Mouse (Mus musculus) layer of hippocampus, adult 2 months (tissue): Measurements from ENCODE around the gene Drosha. TPM values are rescaled to one million over a fixed set of nuclear protein-coding genes. Genes with fewer than 3 reads are reported as not detected.

ENCODE experiments used
- DNase-seq, 2 experiments: peaks; one replicate each; pipeline ENCODE4 v3.0.0; 2022; ENCODE audit warnings: low spot score in 2 of 2
- H3K27ac ChIP-seq: fragments of 200-600 bp; 2 replicates; pipeline ENCODE4 v1.8.1; 2022
- H3K4me3 ChIP-seq: fragments of 200-600 bp; 2 replicates; pipeline ENCODE4 v1.8.1; 2022; ENCODE audit warnings: mild to moderate bottlenecking
- CTCF ChIP-seq: fragments of 200-600 bp; conservative IDR thresholded peaks from 2 replicates; pipeline ENCODE4 v1.8.1; 2022; ENCODE audit warnings: antibody characterized with exemption, mild to moderate bottlenecking, moderate library complexity
- total RNA-seq, 2 experiments: library from RNA; stranded (reverse); gene quantifications; 2 replicates each; pipeline ENCODE4 v1.2.3; 2021

Drosha gene
- total RNA-seq, 2 experiments from 2014 or later, result 88.5 to 89.2 TPM

DNA sequence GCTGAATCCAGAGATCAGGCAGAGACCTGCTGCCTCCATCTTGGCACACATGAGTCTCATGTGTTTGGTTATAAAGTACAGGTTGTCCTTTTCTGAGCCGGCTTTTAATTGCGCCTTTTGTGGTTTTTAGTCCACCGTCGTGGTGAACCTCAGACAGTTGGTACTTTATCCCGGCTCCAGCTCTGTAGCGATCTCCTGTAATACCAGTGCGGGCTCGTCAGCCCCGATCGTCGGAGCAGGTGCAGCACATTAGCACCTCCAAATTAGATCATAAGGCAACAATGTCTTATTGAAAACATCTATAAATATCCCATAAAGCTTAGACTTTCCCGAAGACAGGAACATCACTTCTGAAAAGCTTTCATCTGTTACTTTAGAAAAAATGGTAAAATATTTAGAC is 53.3 kb downstream of the Drosha start:
- H3K4me3 ChIP-seq, result no peak overlapping the region
- DNase-seq, result no peak
- H3K27ac ChIP-seq, result no peak overlapping the region
- TF ChIP-seq CTCF, result no peak

GRCm38 (mm10) chr15:12878581-12878980 is 54.0 kb downstream of the Drosha start:
- DNase-seq, result no peak
- H3K27ac ChIP-seq, result no peak overlapping the region
- H3K4me3 ChIP-seq, result no peak overlapping the region
- peak; percentile 40 for TF ChIP-seq CTCF

DNA sequence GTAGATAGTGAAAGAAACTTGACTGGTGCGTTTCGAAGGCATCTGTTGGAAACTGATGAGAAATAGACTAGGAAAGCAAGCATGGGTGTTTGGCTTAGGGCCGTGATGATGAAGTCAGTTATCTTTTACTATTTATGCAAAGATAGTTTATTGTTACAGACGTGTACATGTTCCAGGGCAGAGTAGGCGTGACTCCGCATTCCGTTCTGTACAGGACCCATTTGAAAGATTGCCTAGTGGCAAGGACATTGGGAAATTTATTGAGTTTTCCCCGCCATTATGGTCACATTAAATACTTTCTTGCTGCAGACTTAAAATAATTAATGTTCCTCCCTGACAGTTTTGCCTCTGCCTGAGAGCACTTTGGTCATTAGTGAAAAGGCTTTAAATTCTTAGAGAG is 55.3 kb downstream of the Drosha start:
- H3K4me3 ChIP-seq, result no peak overlapping the region
- TF ChIP-seq CTCF, result no peak
- DNase-seq, result no peak
- no peak overlapping the region for H3K27ac ChIP-seq

DNA sequence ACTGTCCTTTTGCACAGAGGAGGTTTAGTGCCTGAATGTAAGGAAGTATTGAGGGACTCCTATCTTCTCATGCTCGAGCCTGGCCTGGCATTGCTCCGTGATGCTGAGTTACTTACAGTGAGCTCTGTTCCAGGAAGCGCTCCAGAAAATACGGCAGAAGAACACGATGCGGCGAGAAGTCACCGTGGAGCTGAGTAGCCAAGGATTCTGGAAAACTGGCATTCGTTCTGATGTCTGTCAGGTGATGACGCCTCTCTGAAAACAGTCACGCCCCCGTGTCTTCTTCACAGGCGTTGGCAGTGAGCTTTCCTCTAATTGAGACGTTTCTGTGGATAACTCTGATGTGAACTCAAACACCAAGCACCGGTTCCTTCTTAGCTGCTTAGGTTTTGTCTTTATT is 60.2 kb downstream of the Drosha start:
- Histone ChIP-seq H3K27ac (no peak overlapping the region), H3K4me3 (no peak overlapping the region)
- peak in 1 of 2 experiments; percentile 32 for DNase-seq
- TF ChIP-seq CTCF, result no peak

- TF ChIP-seq CTCF, result no peak
- no peak overlapping the region for H3K4me3 ChIP-seq
- DNase-seq, result no peak
- H3K27ac ChIP-seq, result no peak overlapping the region
Observed at GRCm38 (mm10) chr15:12885361-12885760, 60.7 kb downstream of the Drosha start.

DNA sequence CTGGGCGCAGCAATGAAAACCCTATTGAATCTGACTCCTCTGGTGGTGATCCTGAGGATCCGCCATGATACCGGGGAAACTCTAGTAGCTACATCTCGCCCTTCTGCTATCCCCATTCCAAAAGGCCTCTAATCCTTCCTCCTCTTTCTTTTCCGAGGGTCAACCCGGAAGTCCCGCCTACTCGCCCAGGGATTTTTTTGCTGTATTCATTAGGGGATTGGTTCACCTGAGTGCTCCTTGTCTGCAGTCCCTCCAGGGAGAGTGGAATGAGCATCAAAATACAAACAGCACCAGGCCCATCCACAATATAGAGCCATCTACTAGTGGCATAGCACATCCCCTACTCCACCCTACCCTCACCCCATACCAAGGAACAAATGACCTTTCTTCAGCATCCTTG is 62.6 kb downstream of the Drosha start:
- Histone ChIP-seq H3K27ac (no peak overlapping the region), H3K4me3 (no peak overlapping the region)
- no peak for TF ChIP-seq CTCF
- no peak for DNase-seq

GRCm38 (mm10) chr15:12888312-12888711 is 63.7 kb downstream of the Drosha start:
- H3K4me3 ChIP-seq, result no peak overlapping the region
- no peak for DNase-seq
- H3K27ac ChIP-seq, result no peak overlapping the region
- no peak for TF ChIP-seq CTCF

- no peak for DNase-seq
- Histone ChIP-seq H3K4me3 (no peak overlapping the region), H3K27ac (no peak overlapping the region)
- no peak for TF ChIP-seq CTCF
Observed at GRCm38 (mm10) chr15:12889909-12890308, 65.3 kb downstream of the Drosha start.

DNA sequence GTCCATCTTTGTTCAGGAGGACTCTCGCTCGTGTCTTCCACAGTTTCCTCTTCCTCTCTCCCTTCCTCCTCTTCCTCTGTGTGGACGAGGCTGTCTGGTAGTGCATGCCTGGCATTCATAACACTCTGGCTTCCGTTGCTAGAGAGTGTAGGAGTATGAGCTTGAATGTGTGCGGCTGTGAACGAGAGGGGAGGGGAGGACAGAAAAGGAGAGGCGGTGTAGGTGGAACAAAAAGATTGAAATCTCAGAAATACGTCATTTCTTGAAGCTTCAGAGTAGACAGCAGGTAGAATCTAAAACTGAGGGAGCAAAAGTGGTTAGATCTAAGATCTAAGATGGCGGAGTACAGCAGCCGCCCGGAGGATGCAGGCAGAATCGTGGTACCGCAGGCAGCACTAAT is 70.8 kb downstream of the Drosha start:
- no peak for TF ChIP-seq CTCF
- DNase-seq, result peak in 1 of 2 experiments; percentile 37

DNA sequence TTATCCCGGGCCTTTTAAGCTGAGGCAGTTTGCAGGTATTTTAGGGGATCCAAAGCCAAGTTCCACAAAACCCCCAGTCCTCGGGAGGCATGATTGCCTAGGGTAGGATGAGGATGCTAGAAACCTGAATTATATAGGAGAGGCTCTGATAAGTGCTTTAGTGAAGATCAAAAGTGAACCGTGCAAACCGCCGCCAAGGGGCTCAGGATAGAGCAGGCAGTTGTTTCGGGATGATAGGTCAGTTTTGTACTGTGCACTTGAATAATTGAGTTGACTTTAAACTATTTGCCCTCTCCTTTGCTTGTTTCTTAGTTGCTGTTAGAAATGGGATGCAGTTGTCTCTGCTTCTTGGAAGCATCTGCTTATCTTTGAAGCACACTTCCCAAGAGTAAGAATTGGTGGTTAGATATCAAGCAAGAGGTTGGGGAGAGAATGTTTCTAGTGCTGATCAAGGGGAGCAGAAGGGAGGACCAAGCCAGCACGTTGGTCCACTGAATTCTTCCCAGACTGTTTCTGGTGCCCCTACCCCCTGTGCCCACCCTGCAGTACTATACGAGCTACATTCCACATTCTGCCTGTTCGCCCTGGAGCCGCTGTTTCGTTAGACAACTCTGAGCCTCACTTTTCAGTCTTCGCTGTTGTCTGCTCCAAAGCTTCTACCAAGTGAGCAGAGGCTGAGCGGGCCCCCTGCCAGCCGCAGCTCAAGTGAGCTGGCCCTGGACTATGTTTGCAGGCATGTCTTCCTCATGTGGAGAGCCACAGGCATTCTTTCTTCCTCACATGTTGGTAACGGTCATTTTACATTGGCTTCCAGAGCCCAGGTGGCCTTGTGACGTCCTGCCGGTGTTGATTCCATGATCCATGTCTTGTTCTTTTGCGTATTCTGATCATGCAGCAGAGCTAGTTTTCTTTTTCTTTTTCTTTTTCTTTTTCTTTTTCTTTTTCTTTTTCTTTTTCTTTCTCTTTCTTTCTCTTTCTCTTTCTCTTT is 71.7 kb downstream of the Drosha start:
- H3K4me3 ChIP-seq, result no peak overlapping the region
- TF ChIP-seq CTCF, result no peak
- no peak for DNase-seq
- H3K27ac ChIP-seq, result no peak overlapping the region

More for the DNA sequence above, 70.8 kb downstream of the Drosha start:
- Histone ChIP-seq H3K4me3 (no peak overlapping the region), H3K27ac (no peak overlapping the region)

DNA sequence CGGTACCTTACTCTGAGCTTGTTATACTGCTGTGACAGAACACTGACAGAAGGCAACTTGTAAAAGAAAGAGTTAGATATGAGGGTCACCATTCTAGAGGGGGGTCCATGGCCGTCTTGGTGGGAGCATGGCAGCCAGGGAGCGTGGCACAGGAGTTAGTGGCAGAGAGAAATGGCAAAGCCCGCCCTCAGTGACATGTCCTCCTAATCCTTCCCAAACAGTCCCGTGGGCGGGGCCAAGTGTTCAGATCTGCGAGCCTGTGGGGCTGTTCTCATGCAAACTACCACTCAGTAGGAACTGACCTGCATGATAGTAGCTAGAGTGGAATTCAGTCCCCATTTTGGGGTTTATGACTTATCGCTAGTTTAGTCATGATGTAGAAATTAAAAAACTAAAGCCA is 73.2 kb downstream of the Drosha start:
- no peak for TF ChIP-seq CTCF
- no peak overlapping the region for H3K4me3 ChIP-seq
- no peak overlapping the region for H3K27ac ChIP-seq
- no peak for DNase-seq

DNA sequence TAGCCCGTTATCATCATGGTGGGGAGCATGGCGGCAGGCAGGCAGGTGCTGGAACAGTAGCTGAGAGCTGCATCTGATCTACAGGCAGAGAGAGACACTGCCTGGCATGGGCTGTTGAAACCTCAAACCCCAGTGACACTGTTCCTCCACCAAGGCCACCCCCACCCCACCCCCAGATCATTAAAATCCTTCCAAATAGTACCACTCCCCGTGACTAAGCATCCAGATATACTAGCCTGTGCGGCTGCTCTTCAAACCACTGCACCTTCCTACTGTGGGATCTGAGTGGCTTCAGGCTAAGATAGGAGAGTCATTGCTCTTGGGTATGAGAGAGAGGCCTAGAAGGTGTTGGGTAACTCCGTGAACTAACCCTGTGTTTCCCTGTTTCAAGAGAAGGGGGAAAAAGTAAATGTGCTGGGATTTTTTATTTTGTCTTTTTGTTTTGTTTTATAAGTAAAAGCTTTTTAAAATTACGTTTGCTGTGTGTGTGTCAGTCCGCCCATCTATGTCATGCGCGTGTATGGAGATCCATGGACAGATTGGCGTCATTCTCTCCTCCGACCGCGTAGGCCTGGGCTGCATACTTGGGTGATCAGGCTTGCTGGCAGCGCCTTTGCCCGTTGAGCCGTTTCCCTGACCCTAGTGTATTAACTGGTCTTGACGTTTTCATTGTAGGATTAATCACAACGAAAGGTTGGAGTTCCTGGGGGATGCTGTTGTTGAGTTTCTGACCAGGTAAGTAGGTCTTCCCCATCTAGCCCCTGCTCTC is 76.0 kb downstream of the Drosha start:
- no peak overlapping the region for H3K4me3 ChIP-seq
- no peak for TF ChIP-seq CTCF
- DNase-seq, result no peak
- no peak overlapping the region for H3K27ac ChIP-seq

- DNase-seq, result no peak
- Histone ChIP-seq H3K27ac (no peak overlapping the region), H3K4me3 (no peak overlapping the region)
- TF ChIP-seq CTCF, result no peak
Observed at GRCm38 (mm10) chr15:12901197-12901570, 76.6 kb downstream of the Drosha start.
